Mouse (Mus musculus): ENCODE results near the gene Jdp2. TPM values are rescaled to one million over a fixed set of nuclear protein-coding genes. Genes with fewer than 3 reads are reported as not detected.

Gene Jdp2
- total RNA-seq, 4 experiments from 2014 or later: 3.0 to 4.5 (median 3.8) TPM

DNA sequence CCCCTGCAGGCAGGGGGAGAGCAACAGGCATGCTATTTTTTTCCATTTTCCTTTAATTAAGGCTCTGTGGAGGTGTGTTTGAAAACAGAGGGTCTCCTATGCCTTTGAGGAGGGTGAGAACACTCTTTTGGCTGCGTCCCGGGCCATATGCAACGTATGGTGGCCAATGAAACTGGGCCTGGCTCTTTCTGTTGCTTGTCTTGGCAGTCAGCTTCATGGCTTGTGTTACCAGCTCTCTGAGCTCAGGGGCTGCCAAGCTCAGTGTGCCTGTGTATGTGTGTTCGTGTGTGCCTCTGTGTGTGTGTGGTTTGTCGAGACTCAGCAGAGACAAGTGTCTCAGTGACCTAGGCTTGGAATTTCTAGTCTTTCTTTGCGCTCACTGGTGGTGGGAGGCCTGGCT lies 2.7 kb downstream of the Jdp2 start:
- DNase-seq (ENCODE audit: low spot score in 2 of 2): peak; percentile 28 to 53

DNA sequence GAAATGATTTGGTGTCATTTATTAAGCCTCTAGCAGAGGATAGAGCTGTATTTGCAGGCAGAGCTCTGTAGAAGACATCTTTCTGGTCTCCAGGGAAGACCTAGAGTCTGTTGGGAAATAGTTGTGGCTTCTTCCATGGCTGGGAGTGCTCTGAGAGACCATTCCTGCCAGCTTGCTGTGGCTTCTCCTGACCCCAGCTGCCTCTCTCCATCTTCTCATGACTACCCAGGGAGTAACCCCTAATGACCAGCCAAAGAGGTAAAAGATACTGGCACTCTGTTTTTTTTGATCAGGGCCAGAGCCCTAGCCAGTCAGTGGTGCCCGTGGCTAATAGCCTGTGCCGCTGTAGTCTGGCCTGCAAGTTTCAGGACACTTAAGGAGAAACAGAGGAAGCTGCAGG lies 3.3 kb downstream of the Jdp2 start:
- DNase-seq (ENCODE audit: low spot score in 2 of 2): no peak

DNA sequence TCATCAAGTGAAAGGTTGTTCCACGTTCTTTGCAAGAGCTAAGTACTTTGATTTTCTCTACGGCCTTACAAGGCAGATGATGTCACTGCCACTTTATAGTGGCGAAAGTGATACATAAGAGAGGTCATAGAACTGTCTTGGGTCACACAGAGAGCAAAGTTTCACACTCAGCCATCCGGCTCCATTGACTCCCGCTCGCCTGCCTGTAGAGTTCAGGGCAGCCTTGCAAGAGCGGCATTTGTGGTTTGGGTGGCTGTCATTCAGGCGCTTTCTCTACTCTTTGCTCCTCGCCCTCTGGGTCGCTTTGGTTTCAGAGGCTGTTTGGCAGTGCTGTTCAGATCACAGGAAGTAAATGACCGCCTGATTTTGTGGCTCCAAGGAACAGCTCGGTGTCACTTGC lies 4.0 kb downstream of the Jdp2 start:
- DNase-seq (ENCODE audit: low spot score in 2 of 2): no peak

DNA sequence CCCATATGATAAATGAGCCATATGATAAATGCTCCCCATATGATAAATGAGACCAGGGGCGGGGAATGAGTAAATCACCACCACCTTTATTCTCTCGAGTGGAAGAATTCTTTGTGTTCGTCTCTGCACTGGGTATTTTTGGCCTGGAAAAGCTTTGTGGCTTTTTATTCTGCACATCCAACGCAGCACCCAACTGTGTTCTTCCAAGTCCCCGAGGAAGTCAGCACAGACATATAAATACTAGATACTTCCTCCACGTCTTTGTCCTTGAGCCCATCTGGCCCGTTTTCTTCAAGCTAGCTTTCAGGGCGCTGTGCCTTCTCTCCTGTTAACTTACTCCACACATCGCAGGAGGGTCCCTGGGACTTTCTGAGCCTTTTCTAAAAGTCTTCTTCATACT lies 4.9 kb downstream of the Jdp2 start:
- no peak for DNase-seq (ENCODE audit: low spot score in 2 of 2)

DNA sequence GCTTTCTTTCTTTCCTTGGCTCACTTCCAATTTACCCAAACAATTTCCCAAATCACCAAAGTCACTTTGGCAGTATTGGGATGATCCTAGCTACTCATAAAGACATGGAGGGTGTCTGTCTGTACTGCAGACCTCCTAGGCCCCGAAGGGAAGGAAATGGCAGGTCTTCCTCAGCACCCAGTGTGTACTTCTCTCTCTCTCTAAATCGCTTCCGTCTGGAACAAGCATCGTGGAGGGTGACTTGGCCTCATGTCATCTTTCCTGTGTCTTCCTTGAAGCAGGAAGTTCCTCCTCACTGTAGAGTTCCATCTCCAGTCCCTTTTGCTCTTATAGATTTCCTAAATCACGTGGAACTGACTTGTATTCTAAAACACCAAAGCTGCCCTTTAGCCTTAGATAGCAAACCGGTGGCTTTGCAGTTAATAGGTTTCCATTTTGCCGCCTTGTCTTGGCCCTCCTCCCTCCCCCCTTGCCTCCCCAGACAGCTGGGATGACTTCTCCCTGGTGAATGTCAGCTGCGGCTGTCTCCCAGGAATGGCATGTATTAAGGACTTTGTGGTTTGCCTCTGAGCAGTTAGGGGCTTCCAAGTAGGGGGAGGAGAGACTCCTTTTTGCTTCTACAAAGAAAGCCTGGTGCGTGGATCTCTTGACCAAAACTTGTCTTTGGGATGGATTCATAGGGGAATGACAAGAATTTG lies 5.6 kb downstream of the Jdp2 start:
- no peak for DNase-seq (ENCODE audit: low spot score in 2 of 2)

DNA sequence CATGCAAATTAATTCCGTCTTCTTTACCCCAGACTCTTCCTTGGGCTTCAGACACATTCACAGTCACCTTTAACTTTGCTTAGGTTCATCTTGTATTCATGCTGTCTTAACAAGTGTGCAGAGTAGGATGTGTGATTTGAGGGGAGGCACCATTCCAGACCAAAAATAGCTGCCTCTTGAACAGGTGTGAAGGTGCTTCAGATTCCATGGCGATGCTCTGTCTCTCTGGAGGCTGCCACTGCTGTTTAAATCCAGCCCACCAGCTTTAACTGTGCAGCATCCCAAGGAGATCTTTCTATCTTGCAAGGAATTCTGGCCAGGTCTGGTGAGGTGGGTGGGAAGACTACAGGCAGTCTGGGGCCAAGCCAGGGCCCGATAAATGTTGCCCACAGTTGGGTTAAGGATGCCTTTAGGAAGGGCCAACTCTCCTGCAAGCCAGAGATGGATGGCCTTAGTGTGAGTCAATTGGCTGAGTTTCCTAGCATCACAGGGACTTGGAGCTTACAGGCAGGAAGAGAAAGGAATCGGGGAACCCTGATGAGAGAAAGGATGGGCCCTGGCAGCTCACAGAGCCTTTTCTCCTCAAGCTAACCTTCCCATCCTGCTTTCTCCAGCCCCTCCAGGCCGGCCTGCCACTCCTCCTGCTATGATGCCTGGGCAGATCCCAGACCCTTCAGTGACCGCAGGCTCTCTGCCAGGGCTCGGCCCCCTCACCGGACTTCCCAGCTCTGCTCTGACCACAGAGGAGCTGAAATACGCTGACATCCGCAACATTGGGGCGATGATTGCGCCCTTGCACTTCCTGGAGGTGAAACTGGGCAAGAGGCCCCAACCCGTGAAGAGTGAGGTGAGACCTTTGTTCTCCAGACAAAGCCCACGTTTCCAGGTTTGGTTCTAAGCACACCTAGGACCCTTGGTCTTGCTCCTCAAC lies 9.0 kb downstream of the Jdp2 start:
- no peak for DNase-seq (ENCODE audit: low spot score in 2 of 2)

DNA sequence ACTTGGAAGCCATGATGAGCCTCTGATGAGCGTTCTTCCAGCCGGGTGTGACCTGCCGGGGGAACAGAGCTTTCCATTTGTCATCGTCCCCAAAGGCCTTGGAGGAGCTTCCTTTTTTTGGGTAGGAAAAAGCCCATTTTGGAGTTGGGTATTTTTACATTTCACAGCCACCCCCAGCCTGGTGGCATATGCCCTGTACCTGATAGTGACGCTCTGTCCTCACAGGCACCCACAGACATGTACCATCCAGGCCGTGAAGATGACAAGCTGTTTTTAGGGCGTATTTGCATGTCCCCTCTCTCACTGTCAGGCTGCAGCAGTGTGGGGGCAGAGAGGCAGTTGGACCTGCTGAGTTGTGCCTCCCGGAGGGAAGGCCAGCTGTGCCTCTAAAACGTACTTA lies 11.3 kb downstream of the Jdp2 start:
- DNase-seq (ENCODE audit: low spot score in 2 of 2): no peak

DNA sequence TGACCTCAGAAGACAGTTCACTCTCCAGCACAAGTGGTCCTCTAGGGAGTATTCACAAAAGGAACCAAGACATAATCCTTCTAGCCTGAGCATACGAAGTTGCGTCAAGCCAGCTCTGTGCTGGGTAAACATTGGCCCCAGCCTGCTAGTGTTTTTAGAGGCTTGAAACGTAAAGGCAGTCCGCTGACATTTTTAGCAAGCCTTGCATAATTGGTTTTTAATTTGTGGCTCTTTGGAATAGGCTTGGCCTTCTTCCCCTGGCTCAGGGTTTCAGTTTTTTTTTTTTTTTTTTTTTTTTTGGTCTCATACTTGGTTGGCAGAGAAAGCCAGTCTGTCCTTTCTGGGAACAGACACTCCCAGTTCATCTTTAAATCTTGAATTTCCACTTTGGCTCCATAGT lies 15.3 kb downstream of the Jdp2 start:
- no peak for DNase-seq (ENCODE audit: low spot score in 2 of 2)

DNA sequence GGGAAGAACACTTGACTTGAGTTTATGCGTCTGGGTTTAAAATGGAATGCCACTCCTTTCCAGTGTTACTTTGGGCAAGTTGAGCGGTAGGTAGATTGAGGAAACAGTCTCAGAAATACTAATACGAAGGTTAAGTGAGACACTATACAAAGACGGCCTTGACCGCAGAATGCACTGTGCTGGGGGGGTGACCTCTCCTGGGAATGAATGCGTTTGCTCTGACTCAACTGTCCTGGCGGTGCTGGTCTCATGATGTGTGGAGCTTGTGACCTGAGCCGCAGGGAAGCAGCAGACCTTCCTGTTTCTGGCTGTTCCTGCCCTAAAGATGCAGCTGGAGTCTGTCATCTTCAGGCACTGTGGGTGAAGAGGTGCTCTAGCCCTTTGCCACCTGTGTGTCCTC lies 16.7 kb downstream of the Jdp2 start:
- no peak for DNase-seq (ENCODE audit: low spot score in 2 of 2)

DNA sequence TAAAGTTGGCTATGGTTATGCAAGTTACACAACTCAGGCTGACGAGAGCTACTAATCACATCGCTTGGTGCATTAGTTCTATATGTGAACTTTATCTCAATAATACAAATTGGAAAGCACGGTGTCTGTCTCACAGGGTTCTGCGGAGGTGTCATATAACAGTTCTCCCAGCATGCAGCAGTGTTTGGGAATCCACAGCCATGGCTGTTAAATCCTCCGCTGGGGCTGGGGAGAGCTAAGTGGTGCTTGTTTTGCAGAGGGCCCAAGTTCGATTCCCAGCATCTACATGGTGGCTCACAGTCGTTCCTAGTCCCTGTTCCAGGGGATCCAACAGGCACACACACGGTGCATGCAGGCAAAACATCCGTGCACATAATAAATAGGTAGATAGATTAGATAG lies 19.1 kb downstream of the Jdp2 start:
- DNase-seq (ENCODE audit: low spot score in 2 of 2): no peak

DNA sequence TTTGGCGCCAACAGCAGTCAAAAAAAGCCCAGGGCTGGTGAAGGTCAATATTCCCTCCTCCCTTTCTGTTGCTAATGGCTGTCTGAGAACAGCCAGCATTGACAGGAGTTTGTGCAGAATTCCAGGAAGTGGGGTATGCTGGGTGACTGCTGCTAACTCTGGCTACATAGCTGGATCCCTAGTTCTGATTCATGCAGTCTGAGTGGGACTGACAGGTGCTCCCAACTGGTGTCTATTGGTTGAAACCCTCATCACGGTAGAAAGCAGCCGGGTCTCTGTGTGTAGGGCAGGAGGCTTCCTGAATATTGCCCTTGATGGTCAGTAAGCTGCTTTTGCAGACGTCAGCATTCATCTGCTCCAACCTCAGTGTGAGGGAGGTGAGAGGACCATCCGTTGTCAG lies 19.6 kb downstream of the Jdp2 start:
- no peak for DNase-seq (ENCODE audit: low spot score in 2 of 2)

DNA sequence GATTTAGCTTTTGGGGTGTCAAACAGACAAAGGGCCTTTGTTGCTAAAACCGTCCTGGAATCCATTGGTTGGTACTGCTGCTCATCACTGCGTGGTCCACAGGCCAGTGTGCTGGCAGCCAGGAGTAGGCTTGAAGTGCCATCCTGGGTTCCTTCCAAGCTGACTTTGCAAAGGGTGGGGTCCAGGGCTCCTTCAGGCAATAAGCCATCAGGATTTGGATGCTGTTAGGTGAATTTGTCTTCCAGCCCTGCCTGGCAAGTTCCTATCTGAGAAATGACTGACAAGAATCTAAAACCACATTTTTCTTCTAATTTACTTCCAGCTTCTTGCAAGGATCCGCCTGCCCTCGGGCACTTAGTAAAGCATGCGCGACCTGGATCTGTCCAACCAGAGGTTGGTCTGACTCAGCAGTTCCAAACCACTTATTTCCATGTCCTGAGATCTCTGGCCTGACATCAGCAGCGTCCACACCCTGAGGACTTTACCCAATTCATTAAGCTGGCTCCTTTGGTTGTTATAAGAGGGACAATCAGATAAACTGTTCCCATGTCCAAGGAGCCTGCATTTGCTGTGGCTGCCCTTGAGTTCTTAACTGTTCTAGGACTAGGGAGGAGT lies 20.6 kb downstream of the Jdp2 start:
- DNase-seq (ENCODE audit: low spot score in 2 of 2): no peak

DNA sequence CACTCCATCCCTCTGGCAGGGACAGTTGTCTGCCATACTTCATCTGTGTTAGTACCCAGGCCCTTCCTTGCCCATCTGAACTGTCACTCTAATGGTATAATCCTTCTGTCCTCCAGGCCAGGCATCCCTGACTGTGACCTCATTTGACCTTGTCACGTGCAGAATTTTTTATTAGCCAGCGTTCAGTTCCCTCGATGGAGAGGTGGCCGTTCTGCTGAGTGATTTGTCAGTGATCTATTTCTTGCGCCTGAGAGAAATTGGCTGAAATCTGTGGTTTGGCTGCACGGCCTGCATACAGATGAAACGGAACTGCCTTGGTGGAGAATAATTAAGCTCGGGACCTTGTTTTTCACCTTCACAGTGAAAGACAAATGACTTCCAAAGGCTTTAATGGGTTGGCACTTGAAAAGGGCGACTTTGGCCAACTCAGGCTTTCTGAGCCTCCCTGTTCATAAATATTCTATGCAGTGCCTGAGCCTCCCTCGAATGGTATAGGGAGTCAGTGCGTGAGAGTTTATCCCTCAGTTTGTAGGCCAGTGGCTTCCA lies 21.1 kb downstream of the Jdp2 start:
- DNase-seq (ENCODE audit: low spot score in 2 of 2): no peak

DNA sequence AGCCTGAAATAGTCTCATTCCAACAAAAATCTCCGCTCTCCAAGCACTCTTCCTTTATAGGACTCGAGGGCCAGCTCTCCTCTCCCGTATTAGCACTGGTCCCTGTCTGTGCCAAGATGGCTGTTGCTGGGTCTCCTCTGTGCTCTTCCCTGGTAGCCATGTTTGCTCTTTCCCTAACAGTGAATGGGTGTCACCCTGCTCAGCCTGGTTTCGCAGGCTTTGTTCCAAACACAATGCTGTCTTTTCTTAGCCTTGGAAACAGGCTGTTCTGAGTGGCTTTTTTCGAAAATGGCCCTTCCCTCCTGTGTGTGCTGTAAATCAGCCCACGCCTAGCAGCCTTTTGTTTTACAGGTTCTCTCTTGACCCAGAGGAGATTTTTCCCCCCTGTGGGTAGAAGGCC lies 22.2 kb downstream of the Jdp2 start:
- DNase-seq (ENCODE audit: low spot score in 2 of 2): no peak

DNA sequence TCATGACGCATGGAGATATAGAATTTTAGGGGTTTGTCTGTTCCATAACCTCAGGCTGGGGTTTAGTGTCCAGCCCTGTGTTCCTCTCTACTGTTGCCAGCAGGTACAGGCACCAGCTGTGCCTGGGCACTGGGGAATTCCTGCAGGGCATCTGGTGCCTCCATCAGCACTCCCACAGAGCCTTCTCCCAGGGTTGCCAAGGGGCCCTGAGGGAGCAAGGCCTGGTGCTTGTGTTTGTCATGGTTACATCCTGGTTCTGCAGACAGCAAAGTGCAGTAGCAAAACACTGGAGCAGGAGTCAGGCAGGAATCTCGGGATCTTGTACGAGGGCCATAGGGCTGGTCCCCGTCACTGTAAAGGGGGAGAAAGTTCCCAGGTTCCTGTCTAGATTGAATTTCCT lies 22.8 kb downstream of the Jdp2 start:
- DNase-seq (ENCODE audit: low spot score in 2 of 2): no peak

DNA sequence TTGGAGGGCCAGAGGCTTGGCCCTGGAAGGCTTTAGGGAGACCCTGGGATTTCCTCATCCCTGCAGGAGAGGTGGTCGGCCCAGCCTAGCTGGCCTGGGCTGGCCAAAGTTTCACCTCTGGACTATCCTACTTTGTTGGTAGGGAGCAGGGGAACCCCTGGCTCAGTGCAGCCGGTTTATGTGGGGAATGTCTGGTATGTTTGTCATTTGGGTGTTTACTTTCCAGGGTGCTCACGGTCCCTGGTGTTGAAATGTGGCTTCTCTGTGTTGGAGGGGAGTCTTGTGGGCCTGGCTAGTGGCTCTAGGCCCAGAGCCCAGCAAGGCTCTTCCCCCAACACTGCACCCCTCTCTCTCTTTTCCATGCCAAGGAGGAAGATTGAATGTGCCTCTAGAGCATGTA lies 24.9 kb downstream of the Jdp2 start:
- no peak for DNase-seq (ENCODE audit: low spot score in 2 of 2)

DNA sequence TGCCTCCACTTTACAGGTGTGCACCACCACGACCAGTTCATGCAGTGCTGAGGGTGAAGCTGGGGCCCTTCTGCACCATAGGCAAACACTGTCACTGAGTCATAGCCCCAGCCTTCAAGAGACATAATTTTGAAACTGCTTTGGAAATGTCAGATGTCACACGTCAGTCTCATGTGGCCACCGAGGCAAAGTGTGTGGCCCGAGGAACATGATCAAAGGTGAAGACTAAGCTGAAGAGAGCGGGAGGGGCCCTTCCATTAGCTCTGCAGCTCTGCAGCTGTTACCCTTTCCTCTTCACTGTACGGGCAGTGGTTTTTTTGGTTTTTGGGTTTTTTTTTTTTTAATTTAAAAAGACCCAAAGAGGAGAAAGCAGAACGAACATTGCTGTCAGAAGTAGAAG lies 25.8 kb downstream of the Jdp2 start:
- no peak for DNase-seq (ENCODE audit: low spot score in 2 of 2)

DNA sequence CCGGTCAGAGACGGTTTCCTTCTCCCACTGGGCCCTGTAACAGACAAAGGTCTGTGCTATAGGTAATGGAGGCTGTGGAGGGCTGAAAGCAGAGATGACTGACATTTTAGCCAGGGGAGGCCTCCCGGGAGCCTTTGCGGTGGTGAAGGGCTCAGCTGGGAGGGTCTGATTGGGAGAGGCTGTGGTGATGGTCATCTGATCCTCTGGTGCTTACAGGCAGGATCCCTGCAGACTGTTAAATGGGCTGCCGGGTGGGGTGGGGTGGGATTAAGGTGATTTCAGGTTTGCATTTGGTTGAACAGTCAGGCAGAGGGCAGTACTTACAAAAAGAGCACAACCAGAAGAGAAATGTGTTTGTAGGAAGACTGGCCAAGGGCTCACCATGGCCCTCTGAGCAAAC lies 27.0 kb downstream of the Jdp2 start:
- DNase-seq (ENCODE audit: low spot score in 2 of 2): no peak

DNA sequence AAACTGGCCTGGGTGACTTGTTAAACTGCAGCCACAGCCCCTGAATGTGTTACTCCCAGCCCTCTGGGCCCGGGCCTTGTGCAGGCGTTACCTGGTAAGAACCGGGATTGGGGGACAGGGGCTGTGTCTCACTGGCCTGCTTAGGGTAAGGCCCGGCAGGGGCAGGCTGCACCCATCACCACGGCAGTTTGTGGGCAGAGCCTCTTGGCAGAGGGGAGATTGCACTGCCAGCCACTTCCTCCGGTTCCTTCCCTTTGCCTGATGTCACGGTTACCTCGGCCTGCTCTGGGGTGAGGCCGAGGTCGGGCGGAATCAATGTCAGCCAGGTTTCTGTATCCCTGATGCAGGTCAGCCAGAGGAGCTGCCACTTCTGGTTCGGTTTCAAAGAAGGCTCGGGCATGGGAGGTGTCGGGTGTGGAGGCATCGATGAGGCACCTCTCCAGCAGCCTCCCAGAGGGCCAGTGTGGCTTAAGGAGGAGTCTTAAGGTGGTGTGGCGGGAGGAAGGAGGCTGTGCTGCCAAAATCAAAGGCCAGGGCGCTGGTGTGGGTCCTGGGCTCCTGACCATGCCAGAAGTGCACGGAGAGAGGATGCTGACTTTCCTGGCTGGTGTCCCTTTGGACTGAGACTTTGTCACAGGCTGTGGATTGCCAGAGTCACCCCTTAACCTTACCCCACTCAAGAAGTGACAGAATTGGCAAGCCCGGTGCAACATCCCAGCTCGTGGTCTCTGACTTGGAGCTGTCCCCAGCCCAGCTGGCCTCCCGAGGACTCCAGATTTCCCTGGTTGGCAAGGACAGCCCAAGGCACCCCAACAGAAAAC lies 31.0 kb downstream of the Jdp2 start:
- DNase-seq (ENCODE audit: low spot score in 2 of 2): peak in 1 of 2 experiments; percentile 59

DNA sequence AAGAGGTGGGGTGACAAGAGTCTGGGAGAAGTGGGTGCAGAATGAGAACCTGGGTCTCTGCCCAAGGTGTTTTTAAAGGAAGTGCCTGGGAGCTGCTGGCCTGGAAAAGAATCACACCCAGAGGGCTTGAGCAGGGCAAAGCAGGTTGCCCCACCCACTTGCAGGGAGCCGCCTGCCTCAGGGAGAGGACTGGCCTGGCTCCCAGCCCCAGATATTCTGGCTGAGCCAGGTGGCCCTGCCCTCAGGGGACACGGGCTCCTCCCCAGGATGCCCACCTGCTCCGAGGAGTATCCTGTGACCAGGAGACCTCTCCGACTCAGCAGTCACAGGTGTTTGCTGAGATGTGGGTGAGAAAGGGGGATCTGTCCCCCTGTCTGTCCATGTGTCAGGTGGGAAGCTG lies 32.4 kb downstream of the Jdp2 start:
- no peak for DNase-seq (ENCODE audit: low spot score in 2 of 2)

DNA sequence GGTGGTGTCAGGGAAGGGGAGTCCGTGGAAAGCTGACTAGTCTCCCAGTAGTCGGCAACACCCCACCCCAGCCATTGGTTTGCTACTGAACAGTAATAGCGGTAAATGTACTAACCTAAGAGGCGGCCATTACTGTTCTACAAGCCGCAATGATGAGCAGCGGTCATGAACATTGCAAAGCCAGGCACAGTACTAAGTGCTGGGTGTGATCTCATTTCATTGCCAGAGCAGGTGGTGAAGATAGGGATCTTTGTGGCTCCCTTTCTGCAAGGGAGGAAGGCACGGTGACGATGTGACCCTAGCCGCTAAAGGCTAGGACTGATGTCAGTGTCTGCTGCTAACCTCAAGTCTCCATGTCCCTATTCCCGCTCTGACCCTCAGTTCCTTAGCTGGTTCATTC lies 33.5 kb downstream of the Jdp2 start:
- no peak for DNase-seq (ENCODE audit: low spot score in 2 of 2)

Measured in gastrocnemius, adult 8-10 months (tissue).